Mouse (Mus musculus): ENCODE measurements around the gene AC129217.1.

DNA sequence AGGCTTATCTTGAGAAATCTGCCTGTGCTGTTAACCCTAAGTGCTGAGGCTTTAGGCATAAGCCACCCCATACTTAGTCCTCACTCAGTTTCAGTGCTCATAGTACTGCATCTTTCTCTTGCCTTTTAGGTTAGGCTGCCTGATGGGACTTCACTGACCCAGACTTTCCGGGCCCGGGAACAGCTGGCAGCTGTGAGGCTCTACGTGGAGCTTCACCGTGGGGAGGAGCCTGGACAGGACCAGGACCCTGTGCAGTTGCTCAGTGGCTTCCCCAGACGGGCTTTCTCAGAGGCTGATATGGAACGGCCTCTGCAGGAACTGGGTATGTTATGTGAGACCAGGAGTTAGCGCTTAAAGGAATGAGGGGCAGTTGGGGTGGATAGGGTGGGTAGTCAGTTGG is 45.5 kb downstream of the AC129217.1 start:
- TF ChIP-seq CTCF (IDR thresholded peaks at IDR 0.05; ENCODE audit: insufficient read depth, low read depth, low read length): no peak
- no peak for TF ChIP-seq POLR2A (IDR thresholded peaks at IDR 0.05; ENCODE audit: insufficient read depth, low read depth, low read length)

All from olfactory bulb, adult 2 months (tissue).